Mouse (Mus musculus) heart, postnatal 0 days (tissue): ENCODE data around the gene Ppih. TPM values are rescaled to one million over a fixed set of nuclear protein-coding genes. Genes with fewer than 3 reads are reported as not detected.

ENCODE experiments used
- ATAC-seq: fragments of 200-750 bp; cut with Nextera tagmentation; 2 replicates; pipeline ENCODE4 v1.8.0; 2017; ENCODE audit warnings: low read depth, moderate number of reproducible peaks, moderate library complexity; ENCODE audit not compliant: insufficient read depth
- DNase-seq: peaks from one replicate; pipeline ENCODE4 v3.0.0-alpha.2; 2016; ENCODE audit warnings: low spot score
- H3K27ac ChIP-seq: fragments of 300-500 bp; sonication (generic); 2 replicates; pipeline ENCODE4 v1.5.1; 2014; ENCODE audit warnings: low read depth, mild to moderate bottlenecking
- H3K27me3 ChIP-seq: fragments of 300-500 bp; sonication (generic); 2 replicates; pipeline ENCODE4 v1.6.1; 2014; ENCODE audit warnings: low read length, mixed read lengths; ENCODE audit not compliant: control insufficient read depth, insufficient read depth
- H3K36me3 ChIP-seq: fragments of 300-500 bp; sonication (generic); replicated peaks from 2 replicates; pipeline ENCODE4 v1.6.1; 2014; ENCODE audit warnings: low read length, mixed read lengths; ENCODE audit not compliant: control insufficient read depth, insufficient read depth
- H3K4me1 ChIP-seq: fragments of 300-500 bp; sonication (generic); 2 replicates; pipeline ENCODE4 v1.6.1; 2014; ENCODE audit warnings: antibody characterized with exemption; ENCODE audit not compliant: control insufficient read depth, insufficient read depth
- H3K4me2 ChIP-seq: fragments of 300-500 bp; sonication (generic); 2 replicates; pipeline ENCODE4 v1.6.1; 2014; ENCODE audit warnings: low read depth, mild to moderate bottlenecking, low read length, moderate library complexity
- H3K4me3 ChIP-seq: fragments of 300-500 bp; sonication (generic); 2 replicates; pipeline ENCODE4 v1.5.1; 2014; ENCODE audit warnings: low read depth, low read length
- H3K9ac ChIP-seq: fragments of 300-500 bp; sonication (generic); replicated peaks from 2 replicates; pipeline ENCODE4 v1.6.1; 2014; ENCODE audit warnings: low read depth, low read length, mixed read lengths
- H3K9me3 ChIP-seq: fragments of 300-500 bp; sonication (generic); replicated peaks from 2 replicates; pipeline ENCODE4 v1.6.1; 2016; ENCODE audit warnings: low read length; ENCODE audit not compliant: control insufficient read depth
- CTCF ChIP-seq: IDR thresholded peaks from 2 replicates; pipeline ENCODE4 v1.5.1; 2016; ENCODE audit warnings: antibody characterized with exemption, control low read depth, low read depth
- EP300 ChIP-seq: IDR thresholded peaks from 2 replicates; pipeline ENCODE4 v1.6.1; 2016; ENCODE audit warnings: antibody characterized with exemption, low read depth
- WGBS: fragments of 180-500 bp; shearing (Covaris S2); extraction: QIAGEN DNeasy Blood & Tissue Kit; methylation state at CpG from one replicate; pipeline ENCODE4 v1.1.7; 2014; 5-methylcytosine and 5-hydroxymethylcytosine counted together
- polyA plus RNA-seq: library from polyadenylated mRNA; unstranded; fragments of >200 nt; fragmentation: Nextera tagmentation; extraction: Ambion mirVana; gene quantifications from 2 replicates; pipeline ENCODE4 v1.2.1, GENCODE M21; 2015
- total RNA-seq: library from RNA; depleted of rRNA; stranded (reverse); fragments of >200 nt; gene quantifications from 2 replicates; pipeline ENCODE4 v1.2.3, GENCODE M21; 2014; ENCODE audit warnings: low replicate concordance

The Ppih gene
- total and polyA plus RNA-seq, 2 experiments from 2014 or later, result 15.2 to 21.5 TPM

GRCm38 (mm10) chr4:119345508-119345907, 25.2 kb upstream of the Ppih start:
- Histone ChIP-seq H3K4me1 (no peaks in the 10 kb centered on the region), H3K4me2 (no peak overlapping the region), H3K9me3 (no peaks in the 10 kb centered on the region), H3K27ac (no peak overlapping the region), H3K27me3 (no peaks in the 10 kb centered on the region), H3K36me3 (no peaks in the 10 kb centered on the region), H3K9ac (no peak overlapping the region), H3K4me3 (no peak overlapping the region)
- TF ChIP-seq EP300 (no peak), CTCF (no peak)
- ATAC-seq, result no peak
- DNase-seq, result no peak
- WGBS, result 89% methylated on average over 6 of the region's 6 CpGs

- no peak overlapping the region for H3K27ac ChIP-seq
- H3K36me3 ChIP-seq, result no peaks in the 10 kb centered on the region
- no peaks in the 10 kb centered on the region for H3K9me3 ChIP-seq
- no peaks in the 10 kb centered on the region for H3K4me1 ChIP-seq
- no peak overlapping the region for H3K4me3 ChIP-seq
- H3K9ac ChIP-seq, result no peak overlapping the region
- ATAC-seq (no peak), DNase-seq (peak; percentile 39)
- no peak overlapping the region for H3K4me2 ChIP-seq
- H3K27me3 ChIP-seq, result no peaks in the 10 kb centered on the region
- 2% methylated on average over 10 of the region's 10 CpGs for WGBS
- TF ChIP-seq CTCF (peak; percentile 69), EP300 (no peak)
Measured at GRCm38 (mm10) chr4:119338861-119339361, 18.6 kb upstream of the Ppih start.

GRCm38 (mm10) chr4:119338422-119338821, 18.1 kb upstream of the Ppih start:
- Histone ChIP-seq H3K4me2 (no peak overlapping the region), H3K27me3 (no peaks in the 10 kb centered on the region), H3K9me3 (no peaks in the 10 kb centered on the region), H3K4me1 (no peaks in the 10 kb centered on the region), H3K9ac (no peak overlapping the region), H3K4me3 (no peak overlapping the region), H3K36me3 (no peaks in the 10 kb centered on the region), H3K27ac (no peak overlapping the region)
- no peak for TF ChIP-seq EP300
- no peak for TF ChIP-seq CTCF
- DNase-seq, result no peak
- no peak for ATAC-seq
- 78% methylated on average over 4 of the region's 4 CpGs for WGBS

- WGBS, result 76% methylated on average over 6 of the region's 6 CpGs
- no peaks in the 10 kb centered on the region for H3K9me3 ChIP-seq
- no peaks in the 10 kb centered on the region for H3K27me3 ChIP-seq
- DNase-seq (no peak), ATAC-seq (no peak)
- H3K4me3 ChIP-seq, result no peak overlapping the region
- no peak for TF ChIP-seq EP300
- no peak for TF ChIP-seq CTCF
- H3K36me3 ChIP-seq, result no peaks in the 10 kb centered on the region
- H3K4me2 ChIP-seq, result no peak overlapping the region
- H3K27ac ChIP-seq, result no peak overlapping the region
- H3K4me1 ChIP-seq, result no peaks in the 10 kb centered on the region
- no peak overlapping the region for H3K9ac ChIP-seq
Measured at GRCm38 (mm10) chr4:119333487-119333886, 13.1 kb upstream of the Ppih start.

- ATAC-seq (peak; percentile 9; the same call in 1 of the 2 replicates), DNase-seq (no peak)
- peak overlapping the region; percentile 83 for H3K27ac ChIP-seq
Measured at GRCm38 (mm10) chr4:119320896-119321550, 677 bp upstream of the Ppih start.

GRCm38 (mm10) chr4:119313756-119314155, 6.6 kb downstream of the Ppih start:
- no peak for ATAC-seq

More at GRCm38 (mm10) chr4:119320896-119321550, 677 bp upstream of the Ppih start:
- Histone ChIP-seq H3K36me3 (peaks cover 22% of the 10 kb centered on the region), H3K9ac (0 out of 2 replicates have a peak overlapping the region, but pooled peaks have one; percentile 44), H3K4me1 (peaks cover 13% of the 10 kb centered on the region), H3K4me2 (peak overlapping the region; percentile 93), H3K27me3 (no peaks in the 10 kb centered on the region), H3K4me3 (peak overlapping the region; percentile 62), H3K9me3 (no peaks in the 10 kb centered on the region)
- 30% methylated on average over 10 of the region's 10 CpGs for WGBS
- TF ChIP-seq EP300 (no peak), CTCF (no peak)

More at GRCm38 (mm10) chr4:119313756-119314155, 6.6 kb downstream of the Ppih start:
- TF ChIP-seq CTCF (no peak), EP300 (no peak)
- Histone ChIP-seq H3K4me2 (no peak overlapping the region), H3K9me3 (no peaks in the 10 kb centered on the region), H3K27ac (no peak overlapping the region), H3K4me3 (no peak overlapping the region), H3K36me3 (peaks cover 63% of the 10 kb centered on the region), H3K4me1 (no peaks in the 10 kb centered on the region), H3K9ac (no peak overlapping the region), H3K27me3 (no peaks in the 10 kb centered on the region)
- DNase-seq, result no peak
- whole genome bisulfite sequencing, result 88% methylated on average over 1 of the region's 1 CpGs
